Mouse (Mus musculus) megakaryocyte-erythroid progenitor cell, adult 5-6 weeks (primary cell): ENCODE results near the gene Krtap3-2. TPM values are rescaled to one million over a fixed set of nuclear protein-coding genes. Genes with fewer than 3 reads are reported as not detected.
"Not testable (repeated sequence)": the region's sequence is repeated elsewhere in the genome, so short reads cannot be mapped to it uniquely, and the experiment has no call there.

Source experiments
- ATAC-seq: replicated peaks from 2 replicates; pipeline ENCODE4 v1.8.0; 2016; ENCODE audit warnings: mild to moderate bottlenecking, inconsistent platforms; ENCODE audit not compliant: severe bottlenecking, poor library complexity, low FRiP score, low TSS enrichment
- total RNA-seq, 2 experiments: library from RNA; stranded (forward) in 1 of 2; stranded (reverse) in 1 of 2; fragments of 200-1000, 215-1000 nt in 1 of 2; fragments of >200 nt in 1 of 2; fragmentation: Nextera tagmentation in 1 of 2; gene quantifications; 2 replicates each; pipeline ENCODE4 v1.2.3; 2014 to 2017

Gene Krtap3-2
- not detected in 2 replicates for total RNA-seq (2014; fragmentation: Nextera tagmentation)
- not detected in 2 replicates for total RNA-seq (2017)

DNA sequence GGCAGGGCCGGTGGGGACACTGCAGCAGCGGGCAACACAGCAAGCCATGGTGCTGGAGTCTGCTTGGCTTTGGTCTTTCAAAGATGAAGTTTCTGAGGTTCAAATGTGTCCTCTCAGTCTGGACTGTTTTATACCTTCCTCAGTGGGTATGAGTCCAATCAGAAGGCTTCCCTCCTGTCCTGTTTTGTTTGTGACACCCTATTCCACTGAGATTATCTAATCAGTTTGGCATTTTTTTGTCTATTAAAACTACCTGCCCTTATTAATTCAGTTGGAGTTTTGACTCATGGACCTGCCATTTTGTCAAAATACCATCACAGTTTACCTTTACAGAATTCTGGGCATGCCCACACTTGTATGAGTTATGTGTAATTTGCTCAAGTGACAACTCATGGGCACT, at the start of gene Krtap3-2:
Gene Krtap3-2, minus strand, starts transcription at position 101 of the 400 bp plus-strand sequence.
- ATAC-seq = no peak

- ATAC-seq = not testable (repeated sequence)
Observed at GRCm38 (mm10) chr11:99603208-99603607, 46.6 kb upstream of the Krtap3-2 start, which contains the start of gene Gm11938. TSS of gene Gm11938 (minus strand) at chr11:99603308.

DNA sequence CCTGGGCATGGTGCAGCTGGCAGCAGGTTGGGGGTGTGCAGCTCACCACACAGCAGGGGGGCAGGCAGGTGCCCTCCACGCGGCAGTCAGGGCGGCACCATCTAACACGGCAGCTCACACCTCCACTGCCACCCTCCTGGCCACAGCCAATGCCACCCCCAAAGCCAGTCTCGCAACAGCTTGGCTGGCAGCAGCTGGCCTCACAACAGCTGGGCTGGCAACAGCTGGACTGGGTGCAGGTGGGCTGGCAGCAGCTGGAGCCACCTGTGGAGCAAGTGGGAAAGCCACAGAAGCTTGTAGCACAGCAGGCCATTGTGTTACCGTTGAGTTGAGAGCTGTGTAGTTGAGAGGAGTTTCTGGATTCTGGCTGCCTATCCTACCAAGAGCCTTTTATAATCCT, 41.1 kb upstream of the Krtap3-2 start, which contains the start of gene Krtap9-3:
Gene Krtap9-3, minus strand, starts transcription at position 364 of the 400 bp plus-strand sequence.
- ATAC-seq = not testable (repeated sequence)

- no peak for ATAC-seq
Observed at GRCm38 (mm10) chr11:99590981-99591380, 34.3 kb upstream of the Krtap3-2 start, which contains the start of gene Krtap1-3. TSS of gene Krtap1-3 (minus strand) at chr11:99591339.

DNA sequence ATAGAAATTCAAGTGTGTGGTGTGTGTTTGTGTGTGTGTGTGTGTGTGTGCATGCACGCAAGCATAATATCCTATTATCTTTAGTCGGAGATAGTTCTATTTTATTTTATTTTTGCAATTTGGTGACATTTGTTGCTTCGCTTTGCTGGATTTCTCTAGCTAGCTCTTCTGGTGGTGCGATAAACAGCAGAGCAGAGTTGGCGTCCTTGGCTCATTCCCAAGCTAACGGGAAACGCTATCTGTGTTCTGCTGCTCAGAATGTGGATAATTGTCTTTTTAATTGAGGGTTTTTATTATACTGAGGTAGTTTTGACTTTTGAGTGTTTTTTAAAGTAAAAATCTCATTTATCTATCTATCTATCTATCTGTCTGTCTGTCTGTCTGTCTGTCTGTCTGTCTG, 28.4 kb upstream of the Krtap3-2 start:
- no peak for ATAC-seq

GRCm38 (mm10) chr11:99583245-99583704, 26.6 kb upstream of the Krtap3-2 start, which contains the start of gene Krtap1-4:
TSS of gene Krtap1-4 (minus strand) at chr11:99583654.
- no peak for ATAC-seq

DNA sequence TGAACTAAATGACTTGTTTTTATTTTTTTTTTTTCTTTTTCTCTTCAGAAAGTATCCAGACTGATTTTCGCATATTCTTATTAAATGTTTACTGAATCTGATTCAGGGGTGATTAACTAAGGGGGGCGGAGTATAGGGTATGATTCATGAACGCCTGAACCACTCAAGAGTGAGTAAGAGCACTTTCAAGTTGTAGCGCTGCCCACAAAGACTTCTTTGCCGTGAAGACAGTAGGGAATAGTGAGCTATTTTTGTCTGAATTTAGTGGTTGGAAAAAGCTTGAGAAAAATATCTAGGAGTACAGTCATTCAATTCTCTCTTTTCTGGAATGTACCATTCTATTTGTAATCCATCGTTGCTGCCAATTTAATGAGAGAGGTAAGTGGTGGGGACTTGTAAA, 24.9 kb upstream of the Krtap3-2 start:
- no peak for ATAC-seq

GRCm38 (mm10) chr11:99581051-99581450, 24.4 kb upstream of the Krtap3-2 start:
- no peak for ATAC-seq

DNA sequence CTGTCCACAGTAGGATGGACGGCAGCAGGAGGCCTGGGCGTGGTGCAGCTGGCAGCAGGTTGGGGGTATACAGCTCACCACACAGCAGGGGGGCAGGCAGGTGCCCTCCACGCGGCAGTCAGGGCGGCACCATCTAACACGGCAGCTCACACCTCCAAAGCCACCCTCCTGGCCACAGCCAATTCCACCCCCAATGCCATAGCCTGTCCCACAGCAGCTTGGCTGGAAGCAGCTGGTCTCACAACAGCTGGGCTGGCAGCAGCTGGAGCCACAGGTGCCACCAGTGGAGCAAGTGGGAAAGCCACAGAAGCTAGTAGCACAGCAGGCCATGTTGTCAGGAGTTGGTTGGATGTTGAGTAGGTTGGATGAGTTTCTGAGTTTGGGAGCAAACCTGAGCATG, 24.0 kb upstream of the Krtap3-2 start, which contains the start of gene Krtap1-5:
Gene Krtap1-5, minus strand, starts transcription at position 381 of the 400 bp plus-strand sequence.
- no peak for ATAC-seq

DNA sequence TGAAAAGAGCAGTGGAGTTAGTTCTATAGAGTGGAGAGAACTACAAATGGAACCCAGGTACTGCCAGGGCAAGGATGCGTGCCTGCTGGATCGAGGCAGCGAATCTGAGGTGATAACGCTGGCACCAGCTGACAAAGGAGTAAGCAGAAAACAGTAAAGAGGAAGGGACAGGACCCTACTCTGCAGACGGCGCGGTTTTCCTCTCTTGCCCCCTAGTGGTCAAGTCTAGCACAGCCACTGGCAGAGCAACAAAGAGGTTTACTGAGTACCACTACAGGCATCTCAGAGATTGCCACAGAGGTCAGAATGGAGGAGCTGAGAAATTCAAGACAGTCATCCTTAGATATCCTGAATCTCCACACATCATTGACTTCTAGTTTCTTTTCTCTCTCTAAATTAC, 17.5 kb upstream of the Krtap3-2 start:
- ATAC-seq = peak; percentile 87

DNA sequence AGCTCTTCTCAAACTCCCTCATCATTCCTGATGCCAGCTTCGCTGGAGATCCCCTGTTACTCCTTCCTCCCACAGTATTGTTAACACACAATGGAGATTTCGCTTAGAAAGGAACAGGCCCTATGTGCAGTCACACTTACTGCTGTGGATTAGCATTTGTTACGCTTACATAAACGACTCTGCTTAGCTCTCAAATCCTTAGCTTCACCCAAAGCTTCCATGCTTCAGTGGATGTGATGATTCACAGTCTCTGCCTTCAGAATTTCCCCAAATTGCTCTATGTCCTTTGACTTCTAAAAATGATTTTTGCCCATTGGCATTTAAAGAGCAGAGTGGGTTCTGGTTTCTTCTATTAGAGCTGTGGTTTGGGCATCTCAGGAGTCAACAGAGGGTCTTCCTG, 16.5 kb upstream of the Krtap3-2 start:
- no peak for ATAC-seq

DNA sequence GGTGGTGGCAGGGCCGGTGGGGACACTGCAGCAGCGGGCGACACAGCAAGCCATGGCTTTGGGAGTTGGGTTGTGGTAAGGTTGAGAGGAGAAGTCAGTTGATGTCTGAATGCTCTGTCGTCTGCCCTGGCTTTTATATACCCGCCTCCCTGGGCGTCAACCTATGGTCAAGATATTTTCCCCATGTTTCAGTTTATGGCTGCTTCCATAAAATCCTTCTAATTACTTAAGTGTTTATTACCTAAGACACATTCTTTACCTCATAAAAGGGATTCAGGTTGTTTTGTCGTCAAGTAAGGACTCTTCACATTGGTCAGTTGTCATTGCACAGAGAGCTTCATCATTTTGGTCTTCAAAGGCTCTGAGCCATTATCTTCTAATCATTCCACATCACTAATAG, 9.9 kb upstream of the Krtap3-2 start, which contains the start of gene Krtap3-1:
Gene Krtap3-1, minus strand, starts transcription at position 101 of the 400 bp plus-strand sequence.
- ATAC-seq = no peak

DNA sequence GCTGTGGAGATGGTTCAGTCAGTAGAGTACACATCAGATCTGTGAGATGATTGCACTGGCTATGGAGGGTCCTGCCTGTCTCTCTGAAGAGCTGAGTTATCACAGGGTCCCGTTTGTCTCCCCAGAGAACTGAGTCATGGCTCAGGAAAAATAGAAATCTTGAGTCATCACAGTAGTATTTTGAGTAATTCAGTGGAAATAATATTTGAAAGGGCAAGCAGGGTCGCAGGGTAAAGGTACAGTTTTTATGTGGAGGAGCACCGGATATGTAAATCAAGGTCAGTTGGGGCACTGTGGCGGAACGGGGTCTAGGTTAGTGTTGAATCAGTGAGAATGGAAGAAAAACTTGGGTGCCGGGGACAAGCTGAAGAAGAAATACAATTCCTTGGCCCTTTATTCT, 5.9 kb upstream of the Krtap3-2 start:
- ATAC-seq = no peak

DNA sequence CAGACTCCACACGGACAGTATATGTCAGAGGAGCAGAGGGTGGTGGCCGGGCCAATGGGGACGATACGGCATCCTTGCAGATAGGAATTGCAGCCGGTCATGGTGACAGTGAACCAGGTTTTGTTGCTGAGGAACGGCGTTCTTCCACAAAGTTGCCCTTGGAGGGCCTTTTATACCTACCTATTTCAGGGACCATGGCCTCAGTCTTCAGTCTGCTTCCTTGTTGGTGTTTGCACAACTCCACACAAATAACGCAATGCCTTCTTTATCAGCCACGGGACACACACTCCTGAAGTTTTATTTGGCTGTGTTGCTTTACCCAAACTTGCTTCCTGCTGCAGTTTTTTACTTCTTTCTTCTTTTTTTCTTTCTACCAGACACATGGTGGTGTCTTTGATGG, 2.7 kb upstream of the Krtap3-2 start, which contains the start of gene Gm11939:
Gene Gm11939, minus strand, starts transcription at position 101 of the 400 bp plus-strand sequence.
- ATAC-seq = no peak

GRCm38 (mm10) chr11:99557976-99558745, 1.5 kb upstream of the Krtap3-2 start:
- ATAC-seq = no peak

DNA sequence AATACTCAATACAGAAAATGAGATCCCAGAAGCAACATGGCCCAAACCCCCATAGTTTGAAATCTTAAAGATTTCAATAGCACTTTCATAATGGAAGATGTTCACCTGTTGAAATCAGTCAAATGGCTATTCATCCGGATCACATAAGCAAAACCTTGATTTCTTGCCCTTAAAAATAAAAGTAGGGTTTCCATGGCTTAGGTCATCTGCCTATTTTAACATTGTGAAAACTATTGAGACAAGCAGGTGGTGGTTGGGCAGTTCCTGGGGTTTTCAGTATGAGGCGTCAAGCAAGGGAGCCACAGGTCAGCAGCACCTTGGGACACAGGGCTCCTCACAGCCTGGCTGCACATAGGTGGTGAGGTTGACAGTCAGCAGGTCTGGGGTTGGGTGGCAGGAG, 458 bp downstream of the Krtap3-2 start:
- no peak for ATAC-seq

DNA sequence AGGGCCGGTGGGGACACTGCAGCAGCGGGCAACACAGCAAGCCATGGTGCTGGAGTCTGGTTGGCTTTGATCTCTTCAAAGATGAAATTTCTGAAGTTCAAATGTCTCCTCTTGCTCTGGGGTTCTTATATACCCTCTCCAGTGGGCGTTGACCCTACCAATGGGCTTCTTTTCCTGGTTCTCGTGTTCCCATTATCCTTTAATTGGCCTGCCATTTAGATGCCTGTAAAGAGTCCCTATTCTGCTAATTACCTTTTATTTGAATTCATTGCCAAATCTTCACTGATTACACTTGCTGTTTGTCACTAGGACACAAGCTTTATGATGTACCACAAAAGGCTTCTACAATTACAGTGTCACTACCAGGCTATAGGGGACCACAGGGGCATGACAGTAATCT, 5.9 kb downstream of the Krtap3-2 start, which contains the start of gene Krtap3-3:
Gene Krtap3-3, minus strand, starts transcription at position 101 of the 400 bp plus-strand sequence.
- ATAC-seq = no peak

DNA sequence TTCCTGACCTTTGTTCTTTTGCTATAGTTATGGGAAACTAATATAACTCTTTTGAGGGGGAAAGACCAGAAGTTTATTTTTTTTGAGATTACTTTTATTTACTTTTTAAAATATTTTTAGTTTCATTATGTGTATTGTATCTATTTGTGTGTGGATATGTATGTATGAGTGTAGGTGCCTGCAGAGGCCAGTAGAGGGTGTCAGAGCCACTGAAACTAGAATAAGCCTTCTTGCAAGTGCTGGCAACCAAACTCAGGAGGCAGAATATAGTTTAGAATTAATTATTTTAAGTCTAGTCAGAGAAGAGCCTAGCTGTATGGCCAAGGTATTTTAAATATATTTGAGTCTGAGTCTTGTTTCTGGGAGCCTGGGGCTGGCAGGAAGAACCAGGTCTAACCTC, 8.8 kb downstream of the Krtap3-2 start:
- ATAC-seq = no peak

DNA sequence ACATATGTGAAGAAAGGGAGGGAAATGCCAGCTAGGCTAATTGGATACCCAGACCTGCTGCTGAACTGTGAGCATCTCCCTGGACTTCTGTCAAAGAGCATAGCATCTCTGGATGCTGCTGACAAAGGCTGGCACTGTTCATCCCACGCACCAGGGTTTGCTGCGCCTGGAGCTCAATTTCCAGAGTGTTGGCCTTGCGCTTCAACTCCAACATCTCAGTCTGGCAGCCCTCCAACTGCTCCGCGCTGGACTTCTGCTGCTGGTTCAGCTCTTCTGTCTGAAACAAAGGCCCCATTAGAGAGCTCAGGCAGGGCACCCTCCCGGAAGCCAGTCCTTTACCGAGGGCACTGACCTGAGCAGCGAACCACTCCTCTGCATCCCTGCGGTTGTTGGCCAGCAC, 16.9 kb downstream of the Krtap3-2 start:
- no peak for ATAC-seq

GRCm38 (mm10) chr11:99521288-99521860, 35.3 kb downstream of the Krtap3-2 start, which contains the start of gene Krt39:
TSS of gene Krt39 (minus strand) at chr11:99521338.
- no peak for ATAC-seq
